Mouse (Mus musculus) heart, embryonic 12.5 days (tissue): Measurements from ENCODE around the gene Tnrc6c. TPM values are rescaled to one million over a fixed set of nuclear protein-coding genes. Genes with fewer than 3 reads are reported as not detected.

ENCODE experiments used
- ATAC-seq: fragments of 200-750 bp; cut with Nextera tagmentation; 2 replicates; pipeline ENCODE4 v1.8.0; 2017; ENCODE audit warnings: moderate TSS enrichment, moderate library complexity; ENCODE audit not compliant: insufficient number of reproducible peaks, low FRiP score
- H3K27ac ChIP-seq: fragments of 300-500 bp; sonication (generic); 2 replicates; pipeline ENCODE4 v1.5.1; 2016; ENCODE audit warnings: mild to moderate bottlenecking, moderate library complexity; ENCODE audit not compliant: poor library complexity, severe bottlenecking
- H3K27me3 ChIP-seq: fragments of 300-500 bp; sonication (generic); replicated peaks from 2 replicates; pipeline ENCODE4 v1.6.1; 2016; ENCODE audit warnings: mild to moderate bottlenecking, moderate library complexity
- H3K36me3 ChIP-seq: fragments of 300-500 bp; sonication (generic); 2 replicates; pipeline ENCODE4 v1.6.1; 2016; ENCODE audit warnings: mild to moderate bottlenecking, moderate library complexity
- H3K4me1 ChIP-seq: fragments of 300-500 bp; sonication (generic); replicated peaks from 2 replicates; pipeline ENCODE4 v1.6.1; 2016; ENCODE audit warnings: mild to moderate bottlenecking
- H3K4me2 ChIP-seq: fragments of 300-500 bp; sonication (generic); 2 replicates; pipeline ENCODE4 v1.6.1; 2016; ENCODE audit warnings: mild to moderate bottlenecking, moderate library complexity
- H3K4me3 ChIP-seq: fragments of 300-500 bp; sonication (generic); 2 replicates; pipeline ENCODE4 v1.5.1; 2016; ENCODE audit warnings: mild to moderate bottlenecking
- H3K9ac ChIP-seq: fragments of 300-500 bp; sonication (generic); 2 replicates; pipeline ENCODE4 v1.6.1; 2016; ENCODE audit warnings: mild to moderate bottlenecking, moderate library complexity
- H3K9me3 ChIP-seq: fragments of 300-500 bp; sonication (generic); replicated peaks from 2 replicates; pipeline ENCODE4 v1.6.1; 2016; ENCODE audit warnings: mild to moderate bottlenecking, moderate library complexity
- WGBS: fragments of 180-500 bp; shearing (Covaris S2); methylation state at CpG from one replicate; pipeline ENCODE4 v1.1.7; 2016; 5-methylcytosine and 5-hydroxymethylcytosine counted together
- polyA plus RNA-seq: library from polyadenylated mRNA; unstranded; fragments of >200 nt; fragmentation: Nextera tagmentation; extraction: Ambion mirVana; gene quantifications from 2 replicates; pipeline ENCODE4 v1.2.1, GENCODE M21; 2016

Tnrc6c gene
- polyA plus RNA-seq, 1 experiment from 2014 or later, result 8.2 TPM

DNA sequence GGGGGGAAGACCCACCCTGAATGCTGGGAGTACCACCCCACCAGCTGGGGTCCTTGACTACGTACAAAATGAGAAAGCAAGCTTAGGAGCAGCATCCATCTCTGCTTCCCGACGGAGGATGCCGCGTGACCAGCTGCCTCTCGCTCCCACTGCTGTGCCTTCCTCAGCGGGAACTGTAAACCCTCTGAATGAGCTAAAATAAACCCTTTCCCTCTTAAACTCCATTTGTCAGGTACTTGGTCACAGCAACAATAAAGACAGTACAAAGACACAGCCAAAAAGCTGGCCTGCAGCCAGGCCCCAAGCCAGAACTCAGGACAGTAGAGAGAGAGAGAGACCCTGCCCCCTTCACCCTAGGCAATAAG, 115.6 kb downstream of the Tnrc6c start:
- H3K36me3 ChIP-seq, result peaks cover 85% of the 10 kb centered on the region

DNA sequence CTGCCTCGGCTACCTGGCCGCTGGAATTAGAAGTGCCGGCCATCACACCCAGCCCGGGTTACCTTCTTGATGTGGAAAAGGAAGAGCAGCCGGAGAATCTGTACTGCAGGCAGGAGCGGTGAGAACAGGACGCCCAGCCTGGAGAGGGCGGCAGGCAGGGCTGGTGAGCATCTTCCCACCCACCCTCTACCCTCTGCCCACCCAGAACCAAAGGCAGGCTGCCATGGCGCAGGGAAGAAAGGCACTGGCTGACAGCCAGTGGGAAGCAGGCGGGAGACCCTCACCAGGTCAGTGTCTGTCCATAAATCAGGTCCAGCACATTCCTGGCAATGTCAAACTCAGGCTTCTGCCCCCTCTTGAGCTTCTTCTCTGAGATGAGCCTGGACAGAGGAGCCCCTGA, 116.3 kb downstream of the Tnrc6c start:
- Histone ChIP-seq H3K9ac (no peak overlapping the region), H3K36me3 (peaks cover 85% of the 10 kb centered on the region), H3K27ac (no peak overlapping the region), H3K27me3 (no peaks in the 10 kb centered on the region), H3K4me3 (no peak overlapping the region), H3K4me1 (peaks cover 15% of the 10 kb centered on the region), H3K9me3 (no peaks in the 10 kb centered on the region), H3K4me2 (no peak overlapping the region)
- WGBS, result 85% methylated on average over 10 of the region's 10 CpGs
- ATAC-seq, result no peak

More for the DNA sequence above, 115.6 kb downstream of the Tnrc6c start:
- no peaks in the 10 kb centered on the region for H3K27me3 ChIP-seq
- no peak for ATAC-seq
- 93% methylated on average over 7 of the region's 7 CpGs for WGBS
- H3K4me1 ChIP-seq, result peaks cover 15% of the 10 kb centered on the region
- no peak overlapping the region for H3K4me2 ChIP-seq
- no peak overlapping the region for H3K4me3 ChIP-seq
- H3K9me3 ChIP-seq, result no peaks in the 10 kb centered on the region
- H3K27ac ChIP-seq, result no peak overlapping the region
- no peak overlapping the region for H3K9ac ChIP-seq

DNA sequence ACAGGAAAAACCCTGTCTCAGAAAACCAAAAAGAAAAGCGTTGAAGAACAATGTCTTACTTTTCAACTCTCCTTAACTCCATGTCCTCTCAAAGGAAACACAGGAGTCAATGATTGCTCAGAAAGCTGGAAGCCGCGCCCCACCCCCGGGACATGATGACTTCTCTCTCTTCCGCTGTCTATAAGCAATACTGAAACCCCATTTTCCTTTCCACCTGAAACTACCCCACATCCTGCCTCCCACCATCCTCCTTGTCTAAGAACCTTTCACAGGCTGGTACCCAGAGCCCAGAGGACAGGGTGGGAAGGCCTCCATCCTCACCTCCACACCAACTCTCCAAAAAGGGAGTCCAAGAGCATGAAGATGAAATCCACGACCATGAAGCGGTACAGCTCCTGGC, 118.3 kb downstream of the Tnrc6c start:
- no peak overlapping the region for H3K27ac ChIP-seq
- no peak overlapping the region for H3K9ac ChIP-seq
- 93% methylated on average over 7 of the region's 7 CpGs for whole genome bisulfite sequencing
- H3K36me3 ChIP-seq, result peaks cover 88% of the 10 kb centered on the region
- H3K4me3 ChIP-seq, result no peak overlapping the region
- ATAC-seq, result no peak
- no peaks in the 10 kb centered on the region for H3K9me3 ChIP-seq
- H3K4me2 ChIP-seq, result no peak overlapping the region
- H3K27me3 ChIP-seq, result no peaks in the 10 kb centered on the region
- peaks cover 9% of the 10 kb centered on the region; the same call in 1 of the 2 replicates for H3K4me1 ChIP-seq

DNA sequence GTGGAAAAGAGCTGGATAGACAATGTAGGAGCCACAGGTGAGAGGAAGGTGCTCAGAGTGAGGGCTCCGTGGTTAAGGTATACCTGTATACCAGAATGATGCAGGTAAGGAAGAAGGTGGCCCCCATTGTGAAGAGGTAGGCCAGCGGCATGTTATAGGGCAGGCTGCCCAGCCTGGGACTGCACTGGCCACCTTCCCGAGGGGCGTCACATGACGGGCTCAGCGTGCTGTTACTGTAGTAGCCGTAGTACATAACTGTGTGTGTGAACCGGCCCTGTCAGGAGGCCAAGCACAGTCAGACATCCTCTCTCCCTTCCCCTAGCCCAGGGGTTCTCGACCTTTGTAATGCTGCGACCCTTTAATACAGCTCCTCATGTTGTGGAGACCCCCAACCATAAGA, 120.8 kb downstream of the Tnrc6c start:
- no peak overlapping the region for H3K4me3 ChIP-seq
- no peaks in the 10 kb centered on the region for H3K9me3 ChIP-seq
- no peak overlapping the region for H3K4me2 ChIP-seq
- peaks cover 15% of the 10 kb centered on the region for H3K4me1 ChIP-seq
- ATAC-seq, result no peak
- WGBS, result 92% methylated on average over 10 of the region's 10 CpGs
- no peak overlapping the region for H3K27ac ChIP-seq
- H3K36me3 ChIP-seq, result peaks cover 79% of the 10 kb centered on the region
- H3K27me3 ChIP-seq, result no peaks in the 10 kb centered on the region
- H3K9ac ChIP-seq, result no peak overlapping the region

DNA sequence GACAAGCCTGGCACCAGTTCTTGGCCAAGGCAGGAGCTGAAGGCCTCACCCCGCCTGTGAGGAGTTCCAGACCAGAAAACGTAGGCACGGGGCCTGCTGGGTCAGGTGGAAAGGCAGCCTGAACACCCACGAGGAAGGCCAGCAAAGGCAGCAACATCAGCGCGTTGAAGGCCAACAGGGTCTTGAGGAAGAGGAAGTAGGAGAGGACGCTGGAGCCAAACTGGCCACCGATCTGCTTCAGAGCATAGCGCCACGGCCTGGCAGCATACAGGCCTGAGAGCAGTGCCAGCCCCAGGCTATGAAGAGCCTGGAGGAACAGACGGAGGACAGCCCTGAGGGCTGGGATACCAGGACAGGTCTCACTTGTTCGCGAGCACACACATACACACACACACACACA, 121.5 kb downstream of the Tnrc6c start:
- Histone ChIP-seq H3K4me1 (peaks cover 20% of the 10 kb centered on the region), H3K27ac (no peak overlapping the region), H3K9me3 (no peaks in the 10 kb centered on the region), H3K36me3 (peaks cover 73% of the 10 kb centered on the region), H3K4me2 (no peak overlapping the region), H3K4me3 (no peak overlapping the region), H3K9ac (no peak overlapping the region), H3K27me3 (no peaks in the 10 kb centered on the region)
- no peak for ATAC-seq
- WGBS, result 88% methylated on average over 12 of the region's 13 CpGs

DNA sequence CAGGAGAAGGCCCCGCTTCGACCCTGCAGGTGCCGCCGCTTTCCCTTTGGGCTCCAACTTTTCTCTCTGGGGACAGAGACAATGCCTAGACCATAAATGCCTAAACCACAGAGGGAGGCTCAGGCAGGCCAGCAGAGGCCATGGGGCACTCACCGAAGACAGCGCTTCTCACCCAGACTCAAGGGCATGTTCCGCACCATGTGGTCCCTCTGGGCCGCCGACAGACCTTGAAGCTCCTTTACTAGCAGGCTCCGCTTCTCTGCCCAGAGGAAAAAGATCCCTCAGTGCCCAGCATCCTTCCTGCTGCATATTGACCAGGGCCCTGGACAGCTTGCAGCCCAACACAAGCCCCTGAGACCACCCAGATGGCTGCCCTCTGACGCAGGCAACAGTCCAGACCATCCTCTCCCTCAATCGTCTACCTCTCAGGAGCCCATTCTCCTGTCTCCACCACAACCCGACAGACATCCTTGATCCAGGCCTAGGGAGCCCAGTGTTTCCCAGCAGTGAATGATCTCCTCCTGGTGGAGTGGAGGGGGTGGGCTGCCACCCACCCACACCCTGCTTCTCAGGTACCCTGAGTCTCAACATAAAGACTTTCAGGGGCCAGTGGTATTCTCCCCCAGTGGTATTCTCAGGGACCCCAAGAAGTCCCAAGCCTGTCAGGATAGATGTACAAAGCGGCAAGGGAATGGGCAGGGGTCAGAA, 122.2 kb downstream of the Tnrc6c start:
- no peaks in the 10 kb centered on the region for H3K27me3 ChIP-seq
- H3K4me3 ChIP-seq, result no peak overlapping the region
- H3K9me3 ChIP-seq, result no peaks in the 10 kb centered on the region
- peaks cover 69% of the 10 kb centered on the region for H3K36me3 ChIP-seq
- H3K27ac ChIP-seq, result no peak overlapping the region
- peaks cover 27% of the 10 kb centered on the region for H3K4me1 ChIP-seq
- ATAC-seq, result no peak
- no peak overlapping the region for H3K9ac ChIP-seq
- WGBS, result 91% methylated on average over 14 of the region's 14 CpGs
- no peak overlapping the region for H3K4me2 ChIP-seq

DNA sequence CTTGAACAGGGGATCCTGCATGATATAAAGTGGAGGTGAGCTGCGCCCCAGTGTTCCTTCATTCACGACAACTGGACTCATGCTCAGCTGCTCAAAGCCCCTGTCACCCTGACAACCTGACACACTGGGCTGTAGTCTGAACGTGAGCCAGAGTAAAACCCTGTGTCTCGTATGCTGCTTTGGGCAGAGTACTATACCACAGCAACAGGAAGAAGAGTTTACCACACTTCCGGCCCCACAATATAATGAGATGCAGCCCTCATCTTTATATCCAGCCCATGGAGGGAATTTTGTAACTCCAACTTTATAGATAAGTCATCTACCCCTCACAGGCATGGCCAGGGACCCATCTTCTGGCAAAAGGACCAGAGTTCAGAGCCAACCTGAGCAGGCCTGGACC, 123.0 kb downstream of the Tnrc6c start:
- Histone ChIP-seq H3K4me2 (no peak overlapping the region), H3K4me1 (peaks cover 36% of the 10 kb centered on the region), H3K27me3 (peaks cover 2% of the 10 kb centered on the region; the same call in 1 of the 2 replicates), H3K27ac (no peak overlapping the region), H3K9ac (no peak overlapping the region), H3K36me3 (peaks cover 61% of the 10 kb centered on the region), H3K9me3 (no peaks in the 10 kb centered on the region), H3K4me3 (no peak overlapping the region)
- ATAC-seq, result no peak
- WGBS, result 91% methylated on average over 5 of the region's 5 CpGs

DNA sequence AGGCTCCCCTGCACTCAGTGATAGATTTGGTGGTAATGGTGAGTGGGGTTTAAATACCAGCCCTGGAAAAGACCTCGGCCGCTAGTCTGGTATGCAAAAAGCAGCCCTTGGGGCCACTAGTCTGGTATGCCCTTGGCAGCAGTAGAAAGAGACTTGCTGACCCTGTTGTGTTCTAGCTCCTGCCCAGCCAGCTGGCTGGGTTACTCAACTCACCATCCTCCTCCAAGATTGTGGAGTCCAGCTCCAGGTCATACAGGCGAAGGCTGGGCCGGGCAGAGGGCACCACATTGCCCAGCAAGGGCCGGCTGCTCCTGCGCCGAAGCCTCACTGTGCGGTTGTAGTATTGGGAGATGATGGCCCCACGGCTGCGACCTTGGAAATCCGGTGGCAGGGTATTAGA, 123.9 kb downstream of the Tnrc6c start:
- WGBS, result 94% methylated on average over 11 of the region's 11 CpGs
- peaks cover 52% of the 10 kb centered on the region for H3K36me3 ChIP-seq
- peaks cover 43% of the 10 kb centered on the region for H3K4me1 ChIP-seq
- H3K9ac ChIP-seq, result no peak overlapping the region
- ATAC-seq, result no peak
- peaks cover 4% of the 10 kb centered on the region; the same call in 1 of the 2 replicates for H3K27me3 ChIP-seq
- H3K4me3 ChIP-seq, result no peak overlapping the region
- no peak overlapping the region for H3K27ac ChIP-seq
- no peak overlapping the region for H3K4me2 ChIP-seq
- H3K9me3 ChIP-seq, result no peaks in the 10 kb centered on the region

DNA sequence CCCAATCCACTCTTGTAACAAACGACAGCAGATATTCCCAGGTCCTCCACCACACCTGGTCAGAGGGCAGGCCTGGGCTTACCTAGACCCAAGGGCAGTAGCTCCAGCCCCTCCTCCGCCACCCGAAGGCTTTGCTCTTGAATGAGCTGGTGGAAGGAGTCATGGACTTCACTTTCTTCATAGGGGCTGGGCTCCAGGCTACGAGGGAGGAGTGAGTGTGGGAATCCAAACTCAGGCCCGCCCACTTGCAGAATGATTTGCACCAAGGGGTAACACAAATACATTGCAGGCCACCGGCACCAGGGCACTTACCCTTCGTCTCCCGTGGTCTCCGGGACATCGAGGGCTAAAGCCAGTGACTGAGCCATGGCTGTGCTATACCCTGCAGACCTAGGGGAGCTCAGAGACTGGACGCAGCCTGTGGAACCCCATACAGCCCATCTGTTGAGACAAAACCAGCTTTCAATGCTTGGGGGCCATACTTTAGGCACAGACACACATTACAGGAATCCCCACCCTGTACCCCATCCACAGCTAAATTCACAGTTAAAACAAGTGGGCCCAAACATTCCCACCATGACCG, 124.9 kb downstream of the Tnrc6c start:
- H3K27ac ChIP-seq, result peak overlapping the region; percentile 94
- peak overlapping the region; percentile 99 for H3K4me2 ChIP-seq
- ATAC-seq, result no peak
- H3K36me3 ChIP-seq, result peaks cover 42% of the 10 kb centered on the region
- peaks cover 4% of the 10 kb centered on the region; the same call in 1 of the 2 replicates for H3K27me3 ChIP-seq
- H3K9me3 ChIP-seq, result no peaks in the 10 kb centered on the region
- 50% methylated on average over 12 of the region's 12 CpGs for WGBS
- peak overlapping the region; percentile 69 for H3K4me3 ChIP-seq
- H3K4me1 ChIP-seq, result peaks cover 49% of the 10 kb centered on the region
- peak overlapping the region; percentile 81 for H3K9ac ChIP-seq

DNA sequence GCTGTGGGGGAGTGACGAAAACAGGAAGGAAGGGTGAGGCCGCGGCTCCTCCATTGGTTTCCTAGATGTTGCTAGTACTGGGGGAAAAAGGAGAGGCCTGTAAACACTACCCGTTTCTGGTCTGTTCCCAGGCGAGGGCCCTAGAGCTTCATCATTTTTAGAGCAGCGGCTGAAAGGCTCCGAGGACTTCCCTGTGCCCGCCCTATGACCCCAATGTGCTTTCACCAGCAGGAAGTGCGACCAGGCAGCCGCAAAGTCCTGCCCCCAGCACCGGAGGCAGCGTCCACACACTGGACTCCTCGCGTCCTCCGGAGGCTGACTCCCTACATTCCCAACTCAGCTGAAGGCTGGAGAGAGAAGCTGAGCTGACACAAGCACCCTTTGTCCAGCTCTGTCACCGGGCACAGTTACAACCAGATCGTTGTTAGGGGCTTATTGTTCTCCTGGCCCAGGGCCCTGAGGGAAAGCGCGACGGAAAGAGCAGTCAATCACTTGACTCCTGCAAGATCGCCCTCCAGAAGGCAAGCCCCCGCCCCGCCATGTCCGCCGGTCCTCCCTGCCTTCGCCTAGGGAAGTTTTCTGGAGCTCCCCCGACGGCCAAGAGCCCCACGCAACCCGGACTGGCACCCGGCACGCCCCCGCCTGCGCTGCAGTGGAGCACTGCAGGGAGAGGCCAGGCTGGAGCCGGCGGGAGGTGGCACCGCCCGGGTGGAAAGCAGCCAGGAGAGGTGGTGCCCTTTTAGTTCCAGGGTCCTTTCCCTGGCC, 125.5 kb downstream of the Tnrc6c start:
- Histone ChIP-seq H3K9me3 (no peaks in the 10 kb centered on the region), H3K27me3 (peaks cover 4% of the 10 kb centered on the region; the same call in 1 of the 2 replicates), H3K36me3 (peaks cover 36% of the 10 kb centered on the region), H3K4me3 (peak overlapping the region; percentile 69), H3K9ac (peak overlapping the region; percentile 81), H3K27ac (peak overlapping the region; percentile 94), H3K4me2 (peak overlapping the region; percentile 99), H3K4me1 (peaks cover 49% of the 10 kb centered on the region)
- peak; percentile 40 for ATAC-seq
- WGBS, result 2% methylated on average over 38 of the region's 38 CpGs

DNA sequence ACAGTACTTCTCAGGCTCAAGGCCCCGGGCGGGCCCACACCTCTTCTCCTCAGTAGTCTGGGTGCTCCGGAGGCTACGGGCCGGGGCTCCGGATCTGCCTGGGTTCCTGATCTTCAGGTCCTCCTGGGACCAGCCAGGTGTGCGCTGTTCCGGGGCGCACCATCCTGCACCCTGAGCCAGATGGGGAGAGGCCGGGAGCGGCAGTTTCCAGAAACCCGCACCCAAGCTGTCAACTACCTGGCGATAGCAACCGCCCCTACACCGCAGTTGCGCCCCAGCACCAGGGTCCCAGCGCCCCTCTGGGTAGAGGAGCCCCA, 126.1 kb downstream of the Tnrc6c start:
- H3K4me1 ChIP-seq, result peaks cover 49% of the 10 kb centered on the region
- under 1% methylated on average over 17 of the region's 17 CpGs for WGBS
- peak; percentile 3 for ATAC-seq

More for the DNA sequence above, 126.1 kb downstream of the Tnrc6c start:
- peaks cover 30% of the 10 kb centered on the region for H3K36me3 ChIP-seq
- H3K9ac ChIP-seq, result peak overlapping the region; percentile 81
- peak overlapping the region; percentile 69 for H3K4me3 ChIP-seq
- H3K27me3 ChIP-seq, result peaks cover 8% of the 10 kb centered on the region; the same call in 1 of the 2 replicates
- no peaks in the 10 kb centered on the region for H3K9me3 ChIP-seq
- peak overlapping the region; percentile 99 for H3K4me2 ChIP-seq
- H3K27ac ChIP-seq, result peak overlapping the region; percentile 94
